Mouse (Mus musculus) brown adipose tissue, adult 24 weeks (tissue): ENCODE measurements around the gene Yipf7. TPM values are rescaled to one million over a fixed set of nuclear protein-coding genes. Genes with fewer than 3 reads are reported as not detected.

ENCODE experiments used
- polyA plus RNA-seq: library from polyadenylated mRNA; stranded (reverse); fragments of >200 nt; gene quantifications from 2 replicates; pipeline ENCODE4 v1.2.4, GENCODE M21; 2012; ENCODE audit not compliant: missing spikeins, insufficient read depth, insufficient read length

Yipf7 gene
- polyA plus RNA-seq, 1 experiment = 1.4 TPM

Other genes starting within 250 kb of the Yipf7 start
- gene Kctd8, start 201.0 kb downstream of the Yipf7 start, polyA plus RNA-seq = not detected in 2 replicates
- 36.7 and 46.3 TPM in 2 replicates for gene Guf1, start 14.3 kb upstream of the Yipf7 start, polyA plus RNA-seq
- 27.8 and 33.6 TPM in 2 replicates for gene Gnpda2, start 49.7 kb upstream of the Yipf7 start, polyA plus RNA-seq